Mouse (Mus musculus): ENCODE results near the gene Gm20431.

- TF ChIP-seq CTCF (IDR thresholded peaks at IDR 0.05; ENCODE audit: control insufficient read depth, insufficient read depth, insufficient replicate concordance, low read depth, low read length) = no peak
- TF ChIP-seq POLR2A (IDR thresholded peaks at IDR 0.05; ENCODE audit: control insufficient read depth, low read depth, low read length) = no peak
Measured at GRCm38 (mm10) chr2:167596726-167597491, 64.4 kb downstream of the Gm20431 start.

Measured in testis, adult 2 months (tissue).